Mouse (Mus musculus): Measurements from ENCODE around the gene Shisal2a. TPM values are rescaled to one million over a fixed set of nuclear protein-coding genes. Genes with fewer than 3 reads are reported as not detected.

Gene Shisal2a
- polyA plus RNA-seq, 2 experiments = 0.20 to 0.29 TPM

- DNase-seq (ENCODE audit: low read depth in 3 of 3, low spot score in 3 of 3) = no peak
- WGBS (ENCODE audit: insufficient replicate concordance) = 42% methylated on average over 11 of the region's 11 CpGs
- no peak for ATAC-seq (ENCODE audit: insufficient read depth)
Measured at GRCm38 (mm10) chr4:108427719-108428340, 44.7 kb upstream of the Shisal2a start.

DNA sequence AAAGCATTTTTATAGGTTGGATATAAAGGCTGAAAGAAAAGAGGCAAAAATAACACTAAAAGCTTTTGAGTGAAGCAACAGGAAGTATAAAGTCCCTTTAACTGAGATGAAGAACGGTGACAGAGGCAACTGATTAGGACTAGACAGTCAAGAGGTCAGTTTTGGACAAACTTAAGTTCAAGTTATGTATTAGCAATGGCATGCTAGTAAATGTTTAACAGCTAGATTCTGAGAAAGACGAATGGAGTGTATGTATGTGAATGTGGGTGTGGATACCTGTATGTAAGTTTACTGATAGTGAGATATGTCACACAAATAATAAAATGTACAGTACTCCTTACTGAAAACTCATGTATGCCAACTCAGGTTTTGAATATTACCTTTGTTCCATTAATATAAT lies 41.4 kb upstream of the Shisal2a start:
- DNase-seq (ENCODE audit: low read depth in 3 of 3, low spot score in 3 of 3) = no peak
- Histone ChIP-seq H3K36me3 (replicated peaks; ENCODE audit: control insufficient read depth, insufficient read depth, low read depth) (no peaks in the 10 kb centered on the region), H3K4me3 (ENCODE audit: insufficient read depth in 1 of 2, low read depth in 2 of 2, low read length in 2 of 2) (no peak overlapping the region), H3K4me1 (replicated peaks; ENCODE audit: control insufficient read depth in 2 of 2, insufficient read depth in 2 of 2, low read length in 1 of 2) (peaks cover 3 to 13% of the 10 kb centered on the region in 2 experiments; a peak in 2 of 4 replicates), H3K27me3 (ENCODE audit: control insufficient read depth, insufficient read depth, low read length) (no peaks in the 10 kb centered on the region; the same call in 1 of the 2 replicates), H3K27ac (no peak overlapping the region), H3K9me3 (ENCODE audit: control insufficient read depth, low read length) (no peaks in the 10 kb centered on the region), H3K9ac (replicated peaks) (no peak overlapping the region), H3K4me2 (ENCODE audit: low read depth) (no peak overlapping the region)
- no peak for TF ChIP-seq EP300 (IDR thresholded peaks at IDR 0.05; ENCODE audit: low read depth)
- no peak for TF ChIP-seq CTCF (IDR thresholded peaks at IDR 0.05; ENCODE audit: low read depth)
- no peak for ATAC-seq (ENCODE audit: insufficient read depth)
- 42% methylated on average over 2 of the region's 2 CpGs for WGBS (ENCODE audit: insufficient replicate concordance)

More at GRCm38 (mm10) chr4:108427719-108428340, 44.7 kb upstream of the Shisal2a start:
- Histone ChIP-seq H3K27me3 (ENCODE audit: control insufficient read depth, insufficient read depth, low read length) (no peaks in the 10 kb centered on the region; the same call in 1 of the 2 replicates), H3K9ac (replicated peaks) (no peak overlapping the region), H3K27ac (no peak overlapping the region), H3K9me3 (ENCODE audit: control insufficient read depth, low read length) (no peaks in the 10 kb centered on the region), H3K4me1 (replicated peaks; ENCODE audit: control insufficient read depth in 2 of 2, insufficient read depth in 2 of 2, low read length in 1 of 2) (peaks cover 3 to 15% of the 10 kb centered on the region in 2 experiments; a peak in 3 of 4 replicates), H3K4me3 (ENCODE audit: insufficient read depth in 1 of 2, low read depth in 2 of 2, low read length in 2 of 2) (no peak overlapping the region), H3K4me2 (ENCODE audit: low read depth) (no peak overlapping the region), H3K36me3 (replicated peaks; ENCODE audit: control insufficient read depth, insufficient read depth, low read depth) (no peaks in the 10 kb centered on the region)
- TF ChIP-seq CTCF (IDR thresholded peaks at IDR 0.05; ENCODE audit: low read depth) = no peak
- no peak for TF ChIP-seq EP300 (IDR thresholded peaks at IDR 0.05; ENCODE audit: low read depth)

DNA sequence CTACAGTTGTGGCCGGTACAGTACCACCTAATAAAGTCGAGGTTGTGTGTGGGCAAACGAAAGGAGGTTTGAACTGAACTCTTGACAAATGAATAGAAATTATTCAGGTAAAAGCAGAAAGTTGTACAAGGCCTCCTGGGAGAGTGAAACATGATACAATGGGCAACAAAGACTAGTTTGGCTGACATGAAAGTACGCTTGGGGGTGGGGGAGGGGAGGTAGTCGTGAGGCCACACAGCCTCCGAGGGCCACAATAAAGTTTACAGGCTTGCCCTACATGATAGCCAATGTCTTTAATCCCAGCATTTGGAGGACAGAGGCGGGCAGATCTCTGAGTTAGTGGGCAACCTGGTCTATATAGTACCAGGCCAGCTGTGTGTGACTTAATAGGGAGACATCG lies 24.5 kb upstream of the Shisal2a start:
- H3K27ac ChIP-seq = no peak overlapping the region
- TF ChIP-seq CTCF (IDR thresholded peaks at IDR 0.05; ENCODE audit: low read depth) (no peak), EP300 (IDR thresholded peaks at IDR 0.05; ENCODE audit: low read depth) (no peak)
- H3K9ac ChIP-seq (replicated peaks) = no peak overlapping the region
- H3K4me2 ChIP-seq (ENCODE audit: low read depth) = no peak overlapping the region
- ATAC-seq (ENCODE audit: insufficient read depth) (no peak), DNase-seq (ENCODE audit: low read depth in 3 of 3, low spot score in 3 of 3) (no peak)
- no peak overlapping the region for H3K4me3 ChIP-seq (ENCODE audit: insufficient read depth in 1 of 2, low read depth in 2 of 2, low read length in 2 of 2)
- no peaks in the 10 kb centered on the region for H3K36me3 ChIP-seq (replicated peaks; ENCODE audit: control insufficient read depth, insufficient read depth, low read depth)
- peaks cover 18% of the 10 kb centered on the region for H3K27me3 ChIP-seq (ENCODE audit: control insufficient read depth, insufficient read depth, low read length)
- no peaks in the 10 kb centered on the region for H3K9me3 ChIP-seq (ENCODE audit: control insufficient read depth, low read length)
- WGBS (ENCODE audit: insufficient replicate concordance) = 39% methylated on average over 8 of the region's 8 CpGs
- H3K4me1 ChIP-seq (replicated peaks; ENCODE audit: control insufficient read depth in 2 of 2, insufficient read depth in 2 of 2, low read length in 1 of 2) = peaks cover 0 to 10% of the 10 kb centered on the region in 2 experiments; a peak in 2 of 4 replicates

- Histone ChIP-seq H3K4me2 (ENCODE audit: low read depth) (peak within 1 kb of the TSS; percentile 52), H3K27me3 (ENCODE audit: control insufficient read depth, insufficient read depth, low read length) (peaks cover 18% of the 10 kb centered on the region), H3K4me3 (ENCODE audit: insufficient read depth in 1 of 2, low read depth in 2 of 2, low read length in 2 of 2) (peak within 1 kb of the TSS; percentile 37 to 41), H3K36me3 (replicated peaks; ENCODE audit: control insufficient read depth, insufficient read depth, low read depth) (no peaks in the 10 kb centered on the region), H3K9ac (replicated peaks) (peak within 1 kb of the TSS; percentile 27; the same call in 1 of the 2 replicates), H3K27ac (no peak within 1 kb of the TSS), H3K4me1 (replicated peaks; ENCODE audit: control insufficient read depth in 2 of 2, insufficient read depth in 2 of 2, low read length in 1 of 2) (peaks cover 0 to 10% of the 10 kb centered on the region in 2 experiments; a peak in 2 of 4 replicates), H3K9me3 (ENCODE audit: control insufficient read depth, low read length) (no peaks in the 10 kb centered on the region)
- WGBS (ENCODE audit: insufficient replicate concordance) = 12% methylated on average over 15 of the region's 15 CpGs
- no peak for TF ChIP-seq EP300 (IDR thresholded peaks at IDR 0.05; ENCODE audit: low read depth)
- TF ChIP-seq CTCF (IDR thresholded peaks at IDR 0.05; ENCODE audit: low read depth) = no peak
- ATAC-seq (ENCODE audit: insufficient read depth) = no peak
- no peak for DNase-seq (ENCODE audit: low read depth in 3 of 3, low spot score in 3 of 3)
Measured at GRCm38 (mm10) chr4:108406861-108407401, 23.8 kb upstream of the Shisal2a start, which contains the start of gene Gpx7. Gpx7 (minus strand) TSS chr4:108406961.

DNA sequence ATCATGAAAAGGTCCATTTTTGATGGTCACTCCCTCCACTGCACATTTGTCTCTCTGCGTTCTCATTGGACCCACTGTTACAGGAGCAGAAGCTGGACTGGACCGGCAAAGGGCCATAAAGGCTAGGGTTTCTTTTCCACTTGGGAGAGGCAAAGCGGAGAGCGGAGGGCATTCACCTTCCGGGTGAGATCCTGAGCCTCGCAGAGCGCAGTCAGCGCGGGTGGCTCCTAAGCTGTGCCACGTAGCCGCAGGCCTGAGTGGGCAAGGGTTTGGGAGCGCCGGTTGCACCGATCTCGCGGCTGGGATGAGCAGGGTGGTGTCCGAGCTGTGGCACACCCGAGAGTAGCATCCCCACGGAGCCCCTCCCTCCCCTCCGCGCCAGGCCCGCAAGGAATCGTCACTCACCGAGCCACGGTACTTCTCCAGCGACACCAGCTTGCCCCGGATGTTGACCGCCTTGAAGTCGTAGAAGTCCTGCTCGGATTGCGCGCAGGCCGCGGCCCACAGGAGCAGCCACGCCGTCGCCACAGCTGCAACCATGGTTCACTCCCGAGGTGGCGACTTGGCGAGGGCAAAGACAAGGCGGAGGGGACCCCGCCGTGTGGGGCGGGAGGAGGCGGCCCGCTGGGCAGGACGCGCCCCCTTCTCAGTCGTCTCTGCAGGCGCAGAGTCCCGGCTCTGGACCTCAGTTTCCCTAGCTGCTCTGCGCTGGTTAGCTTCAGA lies 23.1 kb upstream of the Shisal2a start:
- no peak overlapping the region for H3K27ac ChIP-seq
- peak overlapping the region; percentile 37 to 41 for H3K4me3 ChIP-seq (ENCODE audit: insufficient read depth in 1 of 2, low read depth in 2 of 2, low read length in 2 of 2)
- 3% methylated on average over 52 of the region's 52 CpGs for WGBS (ENCODE audit: insufficient replicate concordance)
- no peak for DNase-seq (ENCODE audit: low read depth in 3 of 3, low spot score in 3 of 3)
- peak overlapping the region; percentile 52 for H3K4me2 ChIP-seq (ENCODE audit: low read depth)
- peaks cover 0 to 10% of the 10 kb centered on the region in 2 experiments; a peak in 2 of 4 replicates for H3K4me1 ChIP-seq (replicated peaks; ENCODE audit: control insufficient read depth in 2 of 2, insufficient read depth in 2 of 2, low read length in 1 of 2)
- peaks cover 18% of the 10 kb centered on the region for H3K27me3 ChIP-seq (ENCODE audit: control insufficient read depth, insufficient read depth, low read length)
- no peaks in the 10 kb centered on the region for H3K36me3 ChIP-seq (replicated peaks; ENCODE audit: control insufficient read depth, insufficient read depth, low read depth)
- TF ChIP-seq CTCF (IDR thresholded peaks at IDR 0.05; ENCODE audit: low read depth) (no peak), EP300 (IDR thresholded peaks at IDR 0.05; ENCODE audit: low read depth) (no peak)
- no peaks in the 10 kb centered on the region for H3K9me3 ChIP-seq (ENCODE audit: control insufficient read depth, low read length)
- 0 out of 2 replicates have a peak, but pooled peaks have one; percentile 15 for ATAC-seq (ENCODE audit: insufficient read depth)
- peak overlapping the region; percentile 27; the same call in 1 of the 2 replicates for H3K9ac ChIP-seq (replicated peaks)

Measured in liver, embryonic 14.5 days (tissue).